Mouse (Mus musculus): ENCODE data around the gene Szt2. TPM values are rescaled to one million over a fixed set of nuclear protein-coding genes. Genes with fewer than 3 reads are reported as not detected.

Szt2 gene
- polyA plus RNA-seq, 1 experiment from 2014 or later: 10.4 TPM

DNA sequence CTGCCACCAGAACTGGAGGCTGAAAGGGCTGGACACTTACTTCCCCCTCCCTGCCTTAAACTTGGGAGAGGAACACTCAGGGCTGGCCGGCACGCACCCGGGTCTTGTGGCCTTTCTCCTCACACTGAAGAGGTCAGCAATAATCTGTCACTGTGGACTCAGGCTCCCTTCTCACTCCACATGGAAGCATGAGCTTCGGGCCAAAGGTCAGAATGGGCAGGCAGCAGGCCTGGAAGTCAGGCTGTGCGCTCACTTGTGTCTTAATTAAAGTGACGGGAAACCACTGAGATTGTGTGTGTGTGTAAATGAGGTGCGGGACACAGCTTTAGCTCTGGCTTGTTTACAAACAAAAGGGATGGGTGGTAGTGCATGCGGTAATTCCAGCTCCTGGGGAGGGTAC lies 23.3 kb upstream of the Szt2 start:
- Histone ChIP-seq H3K4me1 (replicated peaks; ENCODE audit: control insufficient read depth, insufficient read depth, low read length) (peaks cover 47% of the 10 kb centered on the region), H3K27ac (ENCODE audit: low read depth, low read length) (no peak overlapping the region), H3K27me3 (replicated peaks; ENCODE audit: control insufficient read depth, insufficient read depth, low read length) (no peaks in the 10 kb centered on the region), H3K9me3 (ENCODE audit: control insufficient read depth, low read length) (no peaks in the 10 kb centered on the region), H3K4me3 (ENCODE audit: low read depth, low read length) (no peak overlapping the region), H3K9ac (ENCODE audit: low read depth, low read length) (no peak overlapping the region), H3K4me2 (no peak overlapping the region), H3K36me3 (ENCODE audit: control insufficient read depth, insufficient read depth, low read length) (peaks cover 46% of the 10 kb centered on the region)
- ATAC-seq (replicated peaks; ENCODE audit: low FRiP score): no peak
- no peak for DNase-seq (ENCODE audit: low spot score)
- 73% methylated on average over 8 of the region's 8 CpGs for WGBS

DNA sequence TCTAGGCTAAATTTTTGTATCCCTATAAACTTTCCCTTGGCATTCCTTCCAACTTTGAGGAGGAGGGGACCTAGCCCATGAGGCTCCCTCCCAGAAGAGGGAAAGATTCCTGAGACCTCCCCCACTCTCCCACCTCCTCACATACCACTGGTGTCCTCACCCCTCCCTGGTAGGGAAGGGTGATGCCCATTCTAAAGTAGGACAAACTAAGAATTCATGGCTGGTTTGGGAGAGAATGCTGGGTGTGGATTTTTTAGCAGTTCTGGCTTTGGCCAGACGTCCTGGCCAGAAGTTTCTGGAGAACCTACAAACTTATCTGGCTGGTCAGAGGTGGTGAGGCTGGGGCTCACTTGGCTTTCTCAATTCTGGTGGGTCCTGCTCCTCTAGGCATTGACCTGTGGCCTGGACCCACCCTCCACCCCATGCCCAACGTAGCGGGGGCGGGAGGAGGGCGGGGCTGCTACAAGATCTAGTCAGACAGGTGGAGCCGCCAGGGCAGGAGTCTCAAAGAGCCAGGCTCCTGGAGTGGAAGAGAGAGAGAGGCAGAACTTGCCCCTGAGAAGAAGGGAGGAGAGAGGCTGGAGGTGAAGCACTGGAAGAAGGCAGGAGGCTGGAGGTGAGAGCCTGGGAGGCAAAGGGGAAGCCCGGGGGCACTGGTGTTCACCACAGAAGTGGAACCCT lies 20.3 kb upstream of the Szt2 start:
- Histone ChIP-seq H3K4me3 (ENCODE audit: low read depth, low read length) (peak overlapping the region; percentile 88), H3K27me3 (replicated peaks; ENCODE audit: control insufficient read depth, insufficient read depth, low read length) (no peaks in the 10 kb centered on the region), H3K27ac (ENCODE audit: low read depth, low read length) (peak overlapping the region; percentile 82), H3K9me3 (ENCODE audit: control insufficient read depth, low read length) (no peaks in the 10 kb centered on the region), H3K4me1 (replicated peaks; ENCODE audit: control insufficient read depth, insufficient read depth, low read length) (peaks cover 35% of the 10 kb centered on the region), H3K9ac (ENCODE audit: low read depth, low read length) (peak overlapping the region; percentile 90), H3K36me3 (ENCODE audit: control insufficient read depth, insufficient read depth, low read length) (peaks cover 31% of the 10 kb centered on the region), H3K4me2 (peak overlapping the region; percentile 76)
- ATAC-seq (replicated peaks; ENCODE audit: low FRiP score): no peak
- no peak for DNase-seq (ENCODE audit: low spot score)
- WGBS: 37% methylated on average over 7 of the region's 7 CpGs

DNA sequence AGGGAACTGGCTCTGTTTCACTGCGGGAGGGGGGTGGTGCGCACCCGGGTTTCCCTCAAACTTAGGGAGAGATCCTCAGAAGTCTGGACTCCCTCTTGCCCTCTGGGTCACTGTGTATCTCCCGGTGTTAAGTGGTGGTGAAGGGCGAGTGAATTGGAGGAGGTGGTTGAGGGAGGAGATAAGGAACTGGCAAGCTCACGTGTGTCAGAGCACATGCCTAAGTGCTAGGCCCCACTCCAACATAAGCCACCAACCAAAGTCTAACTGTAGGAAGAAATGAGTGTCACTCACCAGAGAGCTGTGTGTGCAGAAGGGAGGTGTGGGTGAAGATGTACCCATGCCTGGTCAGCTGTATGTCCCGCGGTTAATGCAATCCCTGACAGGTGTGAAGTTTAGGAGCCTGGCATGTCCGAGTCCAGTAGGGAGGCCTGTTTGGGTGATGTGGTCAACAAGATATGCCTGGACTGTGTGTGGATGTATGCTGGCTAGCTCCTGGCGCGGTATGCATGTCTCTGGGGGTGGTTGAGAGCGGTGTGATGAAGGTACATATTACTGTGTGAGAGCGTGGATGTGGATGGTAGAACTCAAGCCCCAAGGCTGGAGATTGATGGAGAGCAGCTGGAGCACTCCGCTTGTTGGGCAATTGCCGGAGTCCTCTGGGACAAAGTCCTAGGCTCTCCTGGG lies 19.6 kb upstream of the Szt2 start:
- H3K9ac ChIP-seq (ENCODE audit: low read depth, low read length): peak overlapping the region; percentile 90
- ATAC-seq (replicated peaks; ENCODE audit: low FRiP score) (peak; percentile 56), DNase-seq (ENCODE audit: low spot score) (no peak)
- 28% methylated on average over 15 of the region's 15 CpGs for WGBS
- peak overlapping the region; percentile 82 for H3K27ac ChIP-seq (ENCODE audit: low read depth, low read length)
- no peaks in the 10 kb centered on the region for H3K27me3 ChIP-seq (replicated peaks; ENCODE audit: control insufficient read depth, insufficient read depth, low read length)
- H3K36me3 ChIP-seq (ENCODE audit: control insufficient read depth, insufficient read depth, low read length): peaks cover 25% of the 10 kb centered on the region
- no peaks in the 10 kb centered on the region for H3K9me3 ChIP-seq (ENCODE audit: control insufficient read depth, low read length)
- H3K4me2 ChIP-seq: peak overlapping the region; percentile 76
- H3K4me1 ChIP-seq (replicated peaks; ENCODE audit: control insufficient read depth, insufficient read depth, low read length): peaks cover 36% of the 10 kb centered on the region
- peak overlapping the region; percentile 88 for H3K4me3 ChIP-seq (ENCODE audit: low read depth, low read length)

DNA sequence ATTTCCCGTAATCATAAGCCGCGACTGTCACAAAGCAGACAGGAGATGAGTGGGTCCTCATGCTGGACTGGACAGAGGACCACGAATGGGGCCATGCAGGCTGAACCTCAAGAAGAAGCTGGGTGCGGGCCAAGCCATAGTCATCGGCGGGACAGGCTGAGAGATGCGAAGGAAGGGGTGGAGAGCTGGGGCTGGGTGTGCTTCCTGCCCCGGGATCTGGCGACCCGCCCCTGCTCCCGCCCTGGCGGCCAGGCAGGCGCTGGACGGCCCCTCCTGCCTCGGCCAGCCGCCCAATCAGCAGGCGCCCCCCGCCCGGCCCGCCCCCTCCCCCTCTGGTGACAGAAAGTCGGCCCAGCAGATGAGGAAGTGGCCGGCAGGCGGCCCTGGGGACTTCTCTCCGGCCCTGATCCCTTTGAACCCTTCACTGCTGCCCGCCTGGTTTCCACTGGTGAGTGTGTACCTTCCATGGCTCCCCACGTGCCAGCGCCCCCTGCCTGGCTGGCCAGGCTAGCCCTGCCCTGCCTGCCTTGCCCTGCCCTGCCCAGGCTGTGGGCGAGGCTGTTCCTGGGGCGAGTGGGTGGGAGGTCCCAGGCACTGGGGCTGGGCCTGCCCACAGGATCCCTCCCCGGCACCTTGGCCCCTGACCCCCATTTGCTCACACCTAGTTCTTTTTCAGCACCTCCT lies 18.8 kb upstream of the Szt2 start, which contains the start of gene Elovl1:
TSS of gene Elovl1 (plus strand) at position 326 of the 684 bp plus-strand sequence.
- Histone ChIP-seq H3K9ac (ENCODE audit: low read depth, low read length) (peak within 1 kb of the TSS; percentile 90), H3K4me1 (replicated peaks; ENCODE audit: control insufficient read depth, insufficient read depth, low read length) (peaks cover 37% of the 10 kb centered on the region), H3K4me3 (ENCODE audit: low read depth, low read length) (peak within 1 kb of the TSS; percentile 88), H3K36me3 (ENCODE audit: control insufficient read depth, insufficient read depth, low read length) (peaks cover 17% of the 10 kb centered on the region), H3K4me2 (peak within 1 kb of the TSS; percentile 76), H3K27ac (ENCODE audit: low read depth, low read length) (peak within 1 kb of the TSS; percentile 82), H3K9me3 (ENCODE audit: control insufficient read depth, low read length) (no peaks in the 10 kb centered on the region), H3K27me3 (replicated peaks; ENCODE audit: control insufficient read depth, insufficient read depth, low read length) (no peaks in the 10 kb centered on the region)
- ATAC-seq (replicated peaks; ENCODE audit: low FRiP score) (peak; percentile 90), DNase-seq (ENCODE audit: low spot score) (peak; percentile 93)
- WGBS: under 1% methylated on average over 29 of the region's 31 CpGs

DNA sequence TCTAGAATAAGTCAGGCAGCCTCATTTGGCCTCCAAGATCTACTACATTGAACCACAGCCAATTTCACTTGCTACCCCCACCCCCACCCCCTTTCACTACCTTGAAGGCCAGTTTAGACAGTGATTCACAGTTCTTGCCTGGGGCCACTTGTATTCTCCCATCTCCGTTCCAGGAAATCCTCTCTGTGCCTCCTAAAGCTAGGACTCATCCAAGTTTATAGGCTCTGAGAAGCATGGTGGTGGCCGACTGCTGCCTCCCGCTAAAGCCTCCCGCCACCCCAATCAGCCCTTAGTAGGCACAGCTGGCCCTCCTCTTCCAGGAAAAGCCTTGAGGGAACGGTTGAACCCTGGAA lies 18.3 kb upstream of the Szt2 start:
- no peak for DNase-seq (ENCODE audit: low spot score)
- H3K9me3 ChIP-seq (ENCODE audit: control insufficient read depth, low read length): no peaks in the 10 kb centered on the region
- peaks cover 36% of the 10 kb centered on the region for H3K4me1 ChIP-seq (replicated peaks; ENCODE audit: control insufficient read depth, insufficient read depth, low read length)
- peak overlapping the region; percentile 90 for H3K9ac ChIP-seq (ENCODE audit: low read depth, low read length)
- no peaks in the 10 kb centered on the region for H3K27me3 ChIP-seq (replicated peaks; ENCODE audit: control insufficient read depth, insufficient read depth, low read length)
- WGBS: 6% methylated on average over 5 of the region's 5 CpGs
- peak; percentile 8; the same call in 1 of the 2 replicates for ATAC-seq (replicated peaks; ENCODE audit: low FRiP score)
- peak overlapping the region; percentile 62; the same call in 1 of the 2 replicates for H3K27ac ChIP-seq (ENCODE audit: low read depth, low read length)
- H3K36me3 ChIP-seq (ENCODE audit: control insufficient read depth, insufficient read depth, low read length): peaks cover 15% of the 10 kb centered on the region
- H3K4me3 ChIP-seq (ENCODE audit: low read depth, low read length): peak overlapping the region; percentile 88
- peak overlapping the region; percentile 76 for H3K4me2 ChIP-seq

DNA sequence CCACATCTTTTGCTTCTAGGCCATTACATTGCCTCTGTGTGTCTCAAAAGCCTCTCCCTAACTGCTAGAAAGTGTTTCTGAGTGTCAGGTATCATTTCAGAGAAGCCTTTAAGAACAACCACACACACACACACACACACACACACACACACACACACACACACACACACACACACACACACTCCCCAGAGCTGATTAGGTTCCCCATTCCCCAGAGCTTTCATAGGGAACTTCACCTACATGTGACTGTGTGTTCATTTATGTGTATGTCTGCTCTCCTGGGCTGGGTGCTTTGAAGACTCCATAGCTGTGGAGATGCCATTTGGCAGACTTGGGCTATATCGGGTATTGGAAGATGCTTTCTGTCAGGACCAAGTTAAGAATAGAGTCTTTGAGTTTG lies 16.3 kb upstream of the Szt2 start:
- Histone ChIP-seq H3K9ac (ENCODE audit: low read depth, low read length) (no peak overlapping the region), H3K27me3 (replicated peaks; ENCODE audit: control insufficient read depth, insufficient read depth, low read length) (no peaks in the 10 kb centered on the region), H3K4me3 (ENCODE audit: low read depth, low read length) (no peak overlapping the region), H3K27ac (ENCODE audit: low read depth, low read length) (peak overlapping the region; percentile 75; the same call in 1 of the 2 replicates), H3K36me3 (ENCODE audit: control insufficient read depth, insufficient read depth, low read length) (0 out of 2 replicates have a peak, but pooled peaks cover 2% of the 10 kb centered on the region), H3K4me1 (replicated peaks; ENCODE audit: control insufficient read depth, insufficient read depth, low read length) (peaks cover 34% of the 10 kb centered on the region), H3K4me2 (no peak overlapping the region), H3K9me3 (ENCODE audit: control insufficient read depth, low read length) (no peaks in the 10 kb centered on the region)
- no peak for ATAC-seq (replicated peaks; ENCODE audit: low FRiP score)
- DNase-seq (ENCODE audit: low spot score): no peak
- 90% methylated on average over 1 of the region's 1 CpGs for WGBS

DNA sequence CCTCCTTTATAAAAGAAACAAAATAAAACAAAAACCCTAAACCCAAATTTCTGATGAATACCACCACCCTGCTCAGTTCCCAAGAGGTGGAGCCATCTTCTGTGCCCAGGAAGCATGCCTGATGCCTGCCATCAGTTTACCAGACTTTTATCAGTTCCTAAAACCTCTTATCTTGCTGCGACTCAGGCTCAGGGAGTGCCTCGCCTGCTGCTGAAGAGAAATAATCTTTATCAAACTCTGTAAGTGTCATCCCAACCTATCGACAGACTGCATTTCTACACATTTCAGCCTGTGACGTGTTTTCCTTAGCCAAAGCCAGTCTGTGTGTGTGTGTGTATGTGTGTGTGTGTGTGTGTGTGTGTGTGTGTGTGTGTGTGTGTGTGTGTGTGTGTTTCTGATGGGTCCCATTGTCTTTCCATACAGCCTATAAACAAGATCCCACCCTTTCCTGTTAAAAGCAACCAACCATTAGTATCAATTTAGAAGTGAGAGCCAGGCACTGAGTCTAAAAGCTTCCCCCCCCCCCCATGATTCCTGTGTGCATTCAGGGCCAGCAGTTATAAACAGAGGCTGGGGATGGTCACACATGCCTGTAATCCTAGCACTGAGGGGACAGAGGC lies 15.6 kb upstream of the Szt2 start:
- Histone ChIP-seq H3K4me3 (ENCODE audit: low read depth, low read length) (no peak overlapping the region), H3K9ac (ENCODE audit: low read depth, low read length) (peak overlapping the region; percentile 14; the same call in 1 of the 2 replicates), H3K27me3 (replicated peaks; ENCODE audit: control insufficient read depth, insufficient read depth, low read length) (no peaks in the 10 kb centered on the region), H3K4me2 (peak overlapping the region; percentile 10; the same call in 1 of the 2 replicates), H3K36me3 (ENCODE audit: control insufficient read depth, insufficient read depth, low read length) (0 out of 2 replicates have a peak, but pooled peaks cover 2% of the 10 kb centered on the region), H3K4me1 (replicated peaks; ENCODE audit: control insufficient read depth, insufficient read depth, low read length) (peaks cover 29% of the 10 kb centered on the region), H3K27ac (ENCODE audit: low read depth, low read length) (peak overlapping the region; percentile 75), H3K9me3 (ENCODE audit: control insufficient read depth, low read length) (no peaks in the 10 kb centered on the region)
- ATAC-seq (replicated peaks; ENCODE audit: low FRiP score) (peak; percentile 67), DNase-seq (ENCODE audit: low spot score) (no peak)
- WGBS: 37% methylated on average over 4 of the region's 4 CpGs

DNA sequence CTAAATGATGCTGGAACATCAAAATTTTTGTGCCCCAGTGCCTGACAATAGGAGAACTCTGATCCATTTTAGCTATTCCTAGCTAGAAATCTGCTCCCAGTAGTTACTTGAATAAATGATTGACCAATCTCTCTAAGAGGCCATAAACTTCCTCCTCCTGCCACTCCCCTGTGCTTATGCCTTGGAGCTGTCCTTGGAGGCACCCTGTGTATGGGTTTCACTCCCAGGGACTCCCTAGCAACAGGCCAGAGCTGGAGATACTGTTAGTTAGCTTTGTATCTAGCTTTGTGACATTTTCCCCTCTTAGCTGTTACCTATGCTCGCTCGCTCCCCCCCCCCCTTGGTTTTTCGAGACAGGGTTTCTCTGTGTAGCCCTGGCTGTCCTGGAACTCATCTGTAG lies 12.3 kb upstream of the Szt2 start:
- 87% methylated on average over 3 of the region's 3 CpGs for WGBS
- ATAC-seq (replicated peaks; ENCODE audit: low FRiP score) (no peak), DNase-seq (ENCODE audit: low spot score) (no peak)
- H3K9ac ChIP-seq (ENCODE audit: low read depth, low read length): no peak overlapping the region
- no peak overlapping the region for H3K27ac ChIP-seq (ENCODE audit: low read depth, low read length)
- peaks cover 11% of the 10 kb centered on the region for H3K4me1 ChIP-seq (replicated peaks; ENCODE audit: control insufficient read depth, insufficient read depth, low read length)
- H3K4me2 ChIP-seq: no peak overlapping the region
- H3K4me3 ChIP-seq (ENCODE audit: low read depth, low read length): no peak overlapping the region
- H3K9me3 ChIP-seq (ENCODE audit: control insufficient read depth, low read length): no peaks in the 10 kb centered on the region
- H3K36me3 ChIP-seq (ENCODE audit: control insufficient read depth, insufficient read depth, low read length): peaks cover 15% of the 10 kb centered on the region; the same call in 1 of the 2 replicates
- H3K27me3 ChIP-seq (replicated peaks; ENCODE audit: control insufficient read depth, insufficient read depth, low read length): no peaks in the 10 kb centered on the region
